Mouse (Mus musculus) megakaryocyte, embryonic 14.5 days (primary cell): ENCODE measurements at regions not wholly inside any gene's neighbourhood (a gene's known extent, or its start where the extent isn't known, plus 50 kb on each side); places are given as distances from the start of the nearest gene placed in this dataset.

Experiments
- FLI1 ChIP-seq: IDR thresholded peaks from 2 replicates; pipeline ENCODE4 v1.6.1; 2012; ENCODE audit warnings: low read length, inconsistent platforms, mixed read lengths
- GATA1 ChIP-seq: IDR thresholded peaks from 3 replicates; pipeline ENCODE4 v1.6.1; 2012; ENCODE audit warnings: mixed read lengths, low read length, inconsistent platforms, borderline replicate concordance

DNA sequence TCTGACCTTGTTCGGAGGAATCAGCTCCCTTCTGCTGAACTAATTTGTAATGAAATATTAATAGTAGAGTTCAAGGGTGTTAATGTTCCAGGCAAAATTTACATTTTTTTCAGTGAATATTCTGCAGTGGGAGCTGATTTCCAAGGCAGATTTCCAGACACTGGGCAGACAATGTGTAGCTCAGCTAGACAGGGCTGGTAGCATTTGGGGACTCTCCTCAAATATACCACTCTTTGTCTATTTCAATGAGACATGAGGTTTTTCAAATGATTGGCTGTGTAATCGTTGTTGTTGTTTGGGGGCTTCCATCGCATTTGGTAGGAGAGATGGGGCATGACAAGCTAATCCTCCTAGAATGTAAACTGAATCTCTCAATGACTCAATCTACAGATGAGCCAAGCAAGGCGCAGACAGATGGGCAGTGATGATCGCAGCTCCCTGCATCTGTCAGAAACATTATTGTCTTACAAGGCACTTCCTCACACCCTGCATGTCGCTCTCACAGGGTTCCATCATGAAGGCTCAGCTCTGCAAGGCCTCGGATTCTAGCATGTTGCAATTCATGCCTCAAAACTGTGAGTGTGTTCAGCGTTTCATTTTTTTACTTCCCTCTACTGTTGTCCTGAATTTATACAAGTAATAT is 241.7 kb upstream of the Akirin2 start:
- TF ChIP-seq GATA1 = no peak
- TF ChIP-seq FLI1 = no peak
